Mouse (Mus musculus) myocyte (in vitro differentiated cells): Measurements from ENCODE around the gene Rab8a. TPM values are rescaled to one million over a fixed set of nuclear protein-coding genes. Genes with fewer than 3 reads are reported as not detected.

ENCODE experiments used
- H3K27me3 ChIP-seq: one replicate; pipeline ENCODE4 v1.6.1; 2011; ENCODE audit not compliant: control insufficient read depth, insufficient read depth, insufficient read length
- H3K36me3 ChIP-seq: one replicate; pipeline ENCODE4 v1.6.1; 2011; ENCODE audit not compliant: control insufficient read depth, insufficient read depth
- H3K4me2 ChIP-seq: one replicate; pipeline ENCODE4 v1.6.1; 2011; ENCODE audit warnings: low read depth, control low read depth
- H3K4me3 ChIP-seq: one replicate; pipeline ENCODE4 v1.5.1; 2011; ENCODE audit warnings: mild to moderate bottlenecking, control low read depth, moderate library complexity
- H3K79me2 ChIP-seq: one replicate; pipeline ENCODE4 v1.6.1; 2011; ENCODE audit not compliant: control insufficient read depth, insufficient read depth
- H3ac ChIP-seq: one replicate; pipeline ENCODE4 v1.6.1; 2011; ENCODE audit not compliant: control insufficient read depth, insufficient read length
- CEBPB ChIP-seq: IDR thresholded peaks from 2 replicates; pipeline ENCODE4 v1.6.1; 2011; ENCODE audit warnings: mild to moderate bottlenecking, moderate library complexity; ENCODE audit not compliant: poor library complexity, insufficient read depth, severe bottlenecking
- E2F4 ChIP-seq: IDR thresholded peaks from one replicate; pipeline ENCODE4 v1.6.1; 2011; ENCODE audit warnings: mild to moderate bottlenecking, control low read depth, moderate library complexity; ENCODE audit not compliant: insufficient read depth
- MAX ChIP-seq: IDR thresholded peaks from one replicate; pipeline ENCODE4 v1.6.1; 2011; ENCODE audit warnings: low read depth, mild to moderate bottlenecking, control low read depth
- MYOD1 ChIP-seq, 3 experiments: IDR thresholded peaks; one replicate each; pipeline ENCODE4 v1.6.1; 2011; ENCODE audit warnings: control low read depth in 2 of 3, low read depth in 2 of 3, mild to moderate bottlenecking in 2 of 3, moderate library complexity in 1 of 3; ENCODE audit not compliant: insufficient read length in 2 of 3, control insufficient read depth in 1 of 3
- MYOG ChIP-seq, 3 experiments: IDR thresholded peaks; one replicate each; pipeline ENCODE4 v1.6.1; 2011; ENCODE audit warnings: control low read depth in 2 of 3, low read depth in 2 of 3, mild to moderate bottlenecking in 2 of 3; ENCODE audit not compliant: insufficient read length in 2 of 3, control insufficient read depth in 1 of 3, insufficient read depth in 1 of 3
- POLR2A ChIP-seq: IDR thresholded peaks from one replicate; pipeline ENCODE4 v1.6.1; 2011; ENCODE audit warnings: low read depth, mild to moderate bottlenecking, control low read depth, moderate library complexity; ENCODE audit not compliant: insufficient read length
- POLR2AphosphoS2 ChIP-seq: IDR thresholded peaks from one replicate; pipeline ENCODE4 v1.6.1; 2011; ENCODE audit warnings: low read depth, control low read depth; ENCODE audit not compliant: insufficient read length
- REST ChIP-seq: IDR thresholded peaks from one replicate; pipeline ENCODE4 v1.6.1; 2011; ENCODE audit warnings: mild to moderate bottlenecking, control low read depth, moderate library complexity; ENCODE audit not compliant: insufficient read depth, insufficient read length
- SRF ChIP-seq: IDR thresholded peaks from one replicate; pipeline ENCODE4 v1.6.1; 2011; ENCODE audit warnings: low read depth; ENCODE audit not compliant: control insufficient read depth, insufficient read length
- TCF12 ChIP-seq: IDR thresholded peaks from one replicate; pipeline ENCODE4 v1.6.1; 2011; ENCODE audit warnings: mild to moderate bottlenecking, control low read depth; ENCODE audit not compliant: poor library complexity, insufficient read depth, severe bottlenecking
- TCF3 ChIP-seq: IDR thresholded peaks from one replicate; pipeline ENCODE4 v1.6.1; 2011; ENCODE audit warnings: low read depth, control low read depth; ENCODE audit not compliant: insufficient read length
- USF1 ChIP-seq: IDR thresholded peaks from one replicate; pipeline ENCODE4 v1.6.1; 2011; ENCODE audit warnings: low read depth, mild to moderate bottlenecking, control low read depth, moderate library complexity
- polyA plus RNA-seq: library from polyadenylated mRNA; unstranded; fragments of >200 nt; fragmentation: generic; extraction: Trizol; gene quantifications from one replicate; pipeline ENCODE4 v1.2.1, GENCODE M21; 2012; ENCODE audit warnings: missing spikeins

Rab8a gene
- polyA plus RNA-seq, 1 experiment = 84.3 TPM

DNA sequence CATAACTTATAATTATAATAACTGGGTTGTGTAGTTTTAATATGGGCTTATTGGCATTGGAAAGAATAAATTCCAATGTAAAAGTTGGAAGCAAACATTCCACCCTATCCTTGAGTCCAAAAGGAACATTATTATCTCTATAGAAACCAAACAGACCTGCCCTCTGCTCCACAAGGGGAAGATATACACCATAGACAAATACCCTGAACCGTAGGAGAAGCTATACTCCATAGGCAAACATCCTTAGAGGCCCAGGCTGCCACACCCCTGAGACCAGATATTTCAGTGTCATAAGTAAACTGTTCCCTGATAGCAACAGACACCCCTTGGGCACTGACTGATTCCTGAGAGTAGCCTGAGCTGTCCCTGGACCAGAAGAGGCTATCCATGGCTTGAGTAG, 33.2 kb upstream of the Rab8a start:
- H3ac ChIP-seq = no peak overlapping the region
- no peaks in the 10 kb centered on the region for H3K36me3 ChIP-seq
- H3K4me3 ChIP-seq = no peak overlapping the region
- no peak overlapping the region for H3K4me2 ChIP-seq
- TF ChIP-seq USF1 = no peak
- no peak for TF ChIP-seq MYOD1 (IDR thresholded peaks at IDR 0.05; ENCODE audit: control insufficient read depth in 1 of 3, insufficient read length in 2 of 3, low read depth in 2 of 3)
- no peak for TF ChIP-seq REST
- no peak for TF ChIP-seq POLR2A
- TF ChIP-seq MYOG (IDR thresholded peaks at IDR 0.05; ENCODE audit: control insufficient read depth in 1 of 3, insufficient read depth in 1 of 3, insufficient read length in 2 of 3, low read depth in 2 of 3) = no peak
- H3K27me3 ChIP-seq = no peaks in the 10 kb centered on the region
- H3K79me2 ChIP-seq = no peaks in the 10 kb centered on the region

DNA sequence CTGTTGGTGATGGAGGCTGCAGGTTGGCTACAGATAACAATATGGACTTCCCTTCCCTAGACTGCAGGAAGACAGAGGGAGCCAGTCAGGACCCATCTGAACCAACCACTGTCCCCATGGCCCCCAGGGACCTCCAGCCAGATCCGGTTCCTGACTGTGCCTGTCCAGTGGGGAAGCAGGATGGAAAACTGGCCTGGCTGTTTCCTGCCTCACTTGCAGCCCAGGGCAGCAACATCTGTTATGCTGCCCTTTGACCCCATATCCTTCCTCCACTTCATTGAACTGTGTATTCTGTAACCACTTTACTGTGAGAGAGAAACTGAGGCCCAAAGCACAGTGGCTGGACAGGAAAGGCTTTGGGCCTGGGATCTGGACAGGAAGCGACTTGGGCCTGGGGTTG, 29.7 kb upstream of the Rab8a start:
- no peak for TF ChIP-seq CEBPB
- TF ChIP-seq POLR2A = no peak
- no peak for TF ChIP-seq MYOD1 (IDR thresholded peaks at IDR 0.05; ENCODE audit: control insufficient read depth in 1 of 3, insufficient read length in 2 of 3, low read depth in 2 of 3)
- no peak for TF ChIP-seq TCF12
- TF ChIP-seq TCF3 = no peak
- no peak for TF ChIP-seq POLR2AphosphoS2
- no peak for TF ChIP-seq USF1
- TF ChIP-seq E2F4 = no peak
- no peak for TF ChIP-seq MAX
- no peak for TF ChIP-seq REST
- no peak for TF ChIP-seq SRF
- H3K4me3 ChIP-seq = no peak overlapping the region
- H3K36me3 ChIP-seq = no peaks in the 10 kb centered on the region
- peaks cover 5% of the 10 kb centered on the region for H3K79me2 ChIP-seq
- no peak overlapping the region for H3K4me2 ChIP-seq
- no peaks in the 10 kb centered on the region for H3K27me3 ChIP-seq
- no peak overlapping the region for H3ac ChIP-seq

DNA sequence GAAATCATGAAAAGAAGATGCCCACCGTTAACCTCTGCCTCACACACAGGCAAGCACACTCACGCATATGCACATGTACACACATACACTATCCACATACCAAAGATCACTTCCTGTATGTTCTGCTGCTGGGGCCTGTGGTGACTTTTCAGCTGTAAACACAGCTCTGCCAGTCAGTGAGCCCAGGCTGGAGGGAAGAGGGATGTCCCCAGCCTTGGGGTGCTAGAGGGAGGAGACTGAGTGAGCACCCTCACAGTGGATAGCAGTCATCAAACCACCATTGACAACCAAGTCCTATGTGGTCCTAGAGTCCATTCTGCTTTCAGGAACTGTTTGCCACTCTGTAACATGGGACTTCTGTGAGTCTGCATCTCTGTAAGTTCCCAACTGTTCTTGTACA, 29.1 kb upstream of the Rab8a start:
- Histone ChIP-seq H3K4me2 (no peak overlapping the region), H3K79me2 (peaks cover 11% of the 10 kb centered on the region), H3K27me3 (no peaks in the 10 kb centered on the region), H3K4me3 (no peak overlapping the region), H3K36me3 (no peaks in the 10 kb centered on the region), H3ac (no peak overlapping the region)
- TF ChIP-seq TCF3 (no peak), POLR2A (no peak), TCF12 (no peak), MYOG (IDR thresholded peaks at IDR 0.05; ENCODE audit: control insufficient read depth in 1 of 3, insufficient read depth in 1 of 3, insufficient read length in 2 of 3, low read depth in 2 of 3) (no peak), USF1 (no peak), POLR2AphosphoS2 (no peak), MYOD1 (IDR thresholded peaks at IDR 0.05; ENCODE audit: control insufficient read depth in 1 of 3, insufficient read length in 2 of 3, low read depth in 2 of 3) (no peak), CEBPB (no peak), MAX (no peak), REST (no peak), SRF (no peak), E2F4 (no peak)

DNA sequence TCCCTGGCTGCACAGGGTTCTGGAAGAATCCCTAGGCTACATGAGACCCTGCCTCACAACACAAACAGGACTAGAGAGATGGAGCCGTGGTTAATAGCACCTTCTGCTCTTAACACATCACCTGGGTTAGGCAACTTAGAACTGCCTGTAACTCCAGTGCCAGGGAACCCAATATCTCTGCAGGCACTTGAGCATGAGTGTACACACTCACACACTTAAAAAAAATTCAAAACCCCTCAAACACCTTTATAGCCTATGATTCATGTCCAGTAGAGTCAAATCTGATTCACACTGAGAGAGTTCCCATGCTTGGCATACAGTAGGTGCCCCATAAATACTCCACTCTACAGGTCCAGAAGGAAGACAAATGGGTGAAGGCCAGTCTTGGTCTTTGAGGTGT, 28.6 kb upstream of the Rab8a start:
- Histone ChIP-seq H3K4me2 (no peak overlapping the region), H3K27me3 (no peaks in the 10 kb centered on the region), H3K79me2 (peaks cover 16% of the 10 kb centered on the region), H3ac (no peak overlapping the region), H3K36me3 (no peaks in the 10 kb centered on the region), H3K4me3 (no peak overlapping the region)
- TF ChIP-seq USF1 (no peak), CEBPB (no peak), MAX (no peak), MYOG (IDR thresholded peaks at IDR 0.05; ENCODE audit: control insufficient read depth in 1 of 3, insufficient read depth in 1 of 3, insufficient read length in 2 of 3, low read depth in 2 of 3) (no peak), MYOD1 (IDR thresholded peaks at IDR 0.05; ENCODE audit: control insufficient read depth in 1 of 3, insufficient read length in 2 of 3, low read depth in 2 of 3) (no peak), REST (no peak), POLR2AphosphoS2 (no peak), E2F4 (no peak), POLR2A (no peak), TCF12 (no peak), TCF3 (no peak), SRF (no peak)

DNA sequence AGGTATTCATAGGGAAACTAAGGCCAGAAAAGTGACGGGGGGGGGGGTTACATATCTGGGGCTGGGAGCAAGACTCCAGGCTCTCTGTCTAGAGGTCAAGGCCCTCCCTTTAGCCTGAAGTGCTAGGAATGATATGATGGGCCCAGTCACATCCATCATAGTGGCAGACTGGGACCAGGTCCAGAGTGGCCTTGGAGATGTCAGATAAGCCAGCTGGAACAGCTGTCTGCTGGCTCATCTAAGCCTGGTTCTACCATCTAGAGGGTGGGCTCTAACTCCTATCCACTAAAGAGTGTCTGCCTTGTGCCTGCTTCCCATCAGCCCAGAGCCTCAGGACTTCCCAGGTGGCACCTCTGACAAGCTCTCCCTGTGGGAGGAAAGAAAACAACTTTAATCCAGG, 28.1 kb upstream of the Rab8a start:
- TF ChIP-seq MYOD1 (IDR thresholded peaks at IDR 0.05; ENCODE audit: control insufficient read depth in 1 of 3, insufficient read length in 2 of 3, low read depth in 2 of 3) (peak in 1 of 3 experiments; percentile 20), REST (no peak), USF1 (no peak)
- Histone ChIP-seq H3K36me3 (no peaks in the 10 kb centered on the region), H3K4me3 (no peak overlapping the region), H3K27me3 (no peaks in the 10 kb centered on the region), H3K4me2 (no peak overlapping the region), H3K79me2 (peaks cover 21% of the 10 kb centered on the region), H3ac (no peak overlapping the region)
